Mouse (Mus musculus) ES-CJ7 (cell line): Measurements from ENCODE around the gene Msgn1.

ENCODE experiments used
- DNase-seq: peaks from one replicate; pipeline ENCODE4 v3.0.0; 2011; ENCODE audit warnings: low read depth, low spot score

Msgn1 gene

GRCm38 (mm10) chr12:11208872-11209271 lies at the start of gene Msgn1:
Gene Msgn1, minus strand, starts transcription at chr12:11208972.
- DNase-seq = no peak

GRCm38 (mm10) chr12:11250322-11250721 lies 41.5 kb upstream of the Msgn1 start:
- no peak for DNase-seq

- no peak for DNase-seq
Observed at GRCm38 (mm10) chr12:11247460-11247859, 38.7 kb upstream of the Msgn1 start.

GRCm38 (mm10) chr12:11235996-11236395 lies 27.2 kb upstream of the Msgn1 start:
- no peak for DNase-seq

- DNase-seq = no peak
Observed at GRCm38 (mm10) chr12:11230267-11230666, 21.5 kb upstream of the Msgn1 start.

- DNase-seq = no peak
Observed at GRCm38 (mm10) chr12:11226529-11227268, 17.9 kb upstream of the Msgn1 start.

- DNase-seq = peak; percentile 30
Observed at GRCm38 (mm10) chr12:11226123-11226522, 17.4 kb upstream of the Msgn1 start.

GRCm38 (mm10) chr12:11224722-11225121 lies 15.9 kb upstream of the Msgn1 start:
- DNase-seq = no peak

GRCm38 (mm10) chr12:11223090-11223489 lies 14.3 kb upstream of the Msgn1 start:
- DNase-seq = no peak

GRCm38 (mm10) chr12:11222566-11222965 lies 13.8 kb upstream of the Msgn1 start:
- peak; percentile 80 for DNase-seq

GRCm38 (mm10) chr12:11221524-11222330 lies 13.0 kb upstream of the Msgn1 start:
- no peak for DNase-seq

- DNase-seq = no peak
Observed at GRCm38 (mm10) chr12:11217726-11218250, 9.0 kb upstream of the Msgn1 start.

GRCm38 (mm10) chr12:11216454-11216853 lies 7.7 kb upstream of the Msgn1 start:
- DNase-seq = peak; percentile 90

- no peak for DNase-seq
Observed at GRCm38 (mm10) chr12:11215555-11215954, 6.8 kb upstream of the Msgn1 start.

GRCm38 (mm10) chr12:11214776-11215175 lies 6.0 kb upstream of the Msgn1 start:
- DNase-seq = no peak

- no peak for DNase-seq
Observed at GRCm38 (mm10) chr12:11212881-11213280, 4.1 kb upstream of the Msgn1 start.

- no peak for DNase-seq
Observed at GRCm38 (mm10) chr12:11210361-11210760, 1.6 kb upstream of the Msgn1 start.

GRCm38 (mm10) chr12:11209636-11210035 lies 864 bp upstream of the Msgn1 start:
- no peak for DNase-seq

GRCm38 (mm10) chr12:11206321-11206720 lies 2.5 kb downstream of the Msgn1 start:
- DNase-seq = no peak

GRCm38 (mm10) chr12:11203694-11204665 lies 4.8 kb downstream of the Msgn1 start:
- no peak for DNase-seq

- no peak for DNase-seq
Observed at GRCm38 (mm10) chr12:11202476-11202875, 6.3 kb downstream of the Msgn1 start.
